Mouse (Mus musculus) heart, postnatal 0 days (tissue): Measurements from ENCODE around the gene Coro1c. TPM values are rescaled to one million over a fixed set of nuclear protein-coding genes. Genes with fewer than 3 reads are reported as not detected.
A peak's percentile ranks its signal among the peaks of the same experiment; 100 is the strongest.

Source experiments
- ATAC-seq: fragments of 200-750 bp; cut with Nextera tagmentation; 2 replicates; pipeline ENCODE4 v1.8.0; 2017; ENCODE audit warnings: low read depth, moderate number of reproducible peaks, moderate library complexity; ENCODE audit not compliant: insufficient read depth
- DNase-seq: peaks from one replicate; pipeline ENCODE4 v3.0.0-alpha.2; 2016; ENCODE audit warnings: low spot score
- H3K27ac ChIP-seq: fragments of 300-500 bp; sonication (generic); 2 replicates; pipeline ENCODE4 v1.5.1; 2014; ENCODE audit warnings: low read depth, mild to moderate bottlenecking
- H3K27me3 ChIP-seq: fragments of 300-500 bp; sonication (generic); 2 replicates; pipeline ENCODE4 v1.6.1; 2014; ENCODE audit warnings: low read length, mixed read lengths; ENCODE audit not compliant: control insufficient read depth, insufficient read depth
- H3K36me3 ChIP-seq: fragments of 300-500 bp; sonication (generic); replicated peaks from 2 replicates; pipeline ENCODE4 v1.6.1; 2014; ENCODE audit warnings: low read length, mixed read lengths; ENCODE audit not compliant: control insufficient read depth, insufficient read depth
- H3K4me1 ChIP-seq: fragments of 300-500 bp; sonication (generic); 2 replicates; pipeline ENCODE4 v1.6.1; 2014; ENCODE audit warnings: antibody characterized with exemption; ENCODE audit not compliant: control insufficient read depth, insufficient read depth
- H3K4me2 ChIP-seq: fragments of 300-500 bp; sonication (generic); 2 replicates; pipeline ENCODE4 v1.6.1; 2014; ENCODE audit warnings: low read depth, mild to moderate bottlenecking, low read length, moderate library complexity
- H3K4me3 ChIP-seq: fragments of 300-500 bp; sonication (generic); 2 replicates; pipeline ENCODE4 v1.5.1; 2014; ENCODE audit warnings: low read depth, low read length
- H3K9ac ChIP-seq: fragments of 300-500 bp; sonication (generic); replicated peaks from 2 replicates; pipeline ENCODE4 v1.6.1; 2014; ENCODE audit warnings: low read depth, low read length, mixed read lengths
- H3K9me3 ChIP-seq: fragments of 300-500 bp; sonication (generic); replicated peaks from 2 replicates; pipeline ENCODE4 v1.6.1; 2016; ENCODE audit warnings: low read length; ENCODE audit not compliant: control insufficient read depth
- CTCF ChIP-seq: IDR thresholded peaks from 2 replicates; pipeline ENCODE4 v1.5.1; 2016; ENCODE audit warnings: antibody characterized with exemption, control low read depth, low read depth
- EP300 ChIP-seq: IDR thresholded peaks from 2 replicates; pipeline ENCODE4 v1.6.1; 2016; ENCODE audit warnings: antibody characterized with exemption, low read depth
- WGBS: fragments of 180-500 bp; shearing (Covaris S2); extraction: QIAGEN DNeasy Blood & Tissue Kit; methylation state at CpG from one replicate; pipeline ENCODE4 v1.1.7; 2014; 5-methylcytosine and 5-hydroxymethylcytosine counted together
- polyA plus RNA-seq: library from polyadenylated mRNA; unstranded; fragments of >200 nt; fragmentation: Nextera tagmentation; extraction: Ambion mirVana; gene quantifications from 2 replicates; pipeline ENCODE4 v1.2.1, GENCODE M21; 2015
- total RNA-seq: library from RNA; depleted of rRNA; stranded (reverse); fragments of >200 nt; gene quantifications from 2 replicates; pipeline ENCODE4 v1.2.3, GENCODE M21; 2014; ENCODE audit warnings: low replicate concordance

Coro1c gene
- total and polyA plus RNA-seq, 2 experiments from 2014 or later, result 46.6 to 78.2 TPM

DNA sequence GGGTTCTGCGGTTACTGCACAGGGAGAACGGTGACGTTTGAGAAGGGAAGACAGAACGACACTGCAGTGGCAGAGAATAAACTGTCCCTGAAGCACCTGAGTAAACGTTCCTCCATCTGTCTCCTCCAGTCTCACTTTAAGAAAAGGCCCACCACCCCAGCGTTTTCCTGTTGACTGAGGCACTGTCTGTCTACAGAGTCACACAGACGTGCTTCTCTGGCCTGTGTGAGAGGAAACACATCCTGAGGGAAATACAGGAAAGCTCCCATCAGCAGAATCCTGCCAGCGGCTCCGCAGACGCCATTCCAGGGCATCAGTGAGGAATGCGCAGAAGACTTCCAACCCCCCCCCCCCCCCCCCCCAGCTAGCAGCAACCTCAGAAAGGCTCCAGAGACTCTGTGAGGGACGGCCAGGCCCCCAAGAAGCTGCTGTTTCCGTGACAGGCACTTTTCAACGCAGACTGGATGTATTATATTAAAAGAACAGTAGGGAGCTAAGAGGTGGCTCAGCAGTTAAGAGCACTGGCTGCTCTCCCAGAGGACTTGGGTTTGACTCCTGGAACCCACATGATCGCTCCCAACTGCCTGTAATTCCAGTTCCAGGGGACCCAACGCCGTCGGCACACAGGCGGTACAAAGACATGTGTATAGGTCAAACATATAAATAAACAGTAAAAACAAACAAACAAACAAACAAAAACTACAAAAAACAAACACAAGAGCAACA, 19.2 kb downstream of the Coro1c start:
- Histone ChIP-seq H3K27me3 (no peaks in the 10 kb centered on the region), H3K9me3 (no peaks in the 10 kb centered on the region), H3K27ac (peak overlapping the region; percentile 78), H3K4me3 (no peak overlapping the region), H3K9ac (no peak overlapping the region), H3K36me3 (no peaks in the 10 kb centered on the region; the same call in 1 of the 2 replicates), H3K4me1 (peaks cover 38% of the 10 kb centered on the region), H3K4me2 (peak overlapping the region; percentile 38)
- ATAC-seq, result peak; percentile 69
- TF ChIP-seq EP300 (0 out of 2 replicates have a peak, but pooled peaks have one; percentile 26), CTCF (no peak)
- DNase-seq, result peak; percentile 57
- 11% methylated on average over 19 of the region's 19 CpGs for WGBS

DNA sequence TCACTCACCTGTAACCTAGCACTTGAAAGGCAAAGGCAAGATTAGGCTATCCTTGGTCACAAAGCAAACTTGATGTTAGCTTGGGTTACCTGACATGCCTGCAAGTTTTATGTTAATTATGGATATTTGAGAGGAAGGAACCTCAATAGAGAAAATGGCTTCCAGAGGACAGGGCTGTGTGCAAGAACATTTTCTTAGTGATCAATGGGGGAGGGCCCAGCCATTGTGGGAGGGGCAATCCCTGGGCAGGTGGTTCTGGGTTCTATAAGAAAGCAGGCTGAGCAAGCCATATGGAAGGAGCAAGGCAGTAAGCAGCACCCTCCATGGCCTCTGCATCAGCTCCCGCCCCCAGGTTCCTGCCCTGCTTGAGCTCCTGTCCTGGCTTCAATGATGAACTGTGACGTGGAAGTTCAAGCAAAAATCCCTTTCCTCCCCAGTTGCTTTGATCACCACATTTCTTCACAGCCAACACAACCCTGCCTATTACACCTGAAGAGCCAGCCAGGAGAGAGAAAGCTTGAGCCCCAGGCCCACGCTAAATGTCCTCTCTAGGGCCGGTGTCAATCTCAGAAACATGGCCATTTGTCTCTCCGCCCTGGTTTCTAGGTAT, 20.3 kb downstream of the Coro1c start:
- H3K9ac ChIP-seq, result no peak overlapping the region
- H3K27me3 ChIP-seq, result no peaks in the 10 kb centered on the region
- TF ChIP-seq EP300, result no peak
- TF ChIP-seq CTCF, result no peak
- H3K36me3 ChIP-seq, result no peaks in the 10 kb centered on the region; the same call in 1 of the 2 replicates
- no peak overlapping the region for H3K4me3 ChIP-seq
- no peaks in the 10 kb centered on the region for H3K9me3 ChIP-seq
- 81% methylated on average over 5 of the region's 5 CpGs for WGBS
- DNase-seq (no peak), ATAC-seq (no peak)
- peaks cover 43% of the 10 kb centered on the region for H3K4me1 ChIP-seq
- H3K27ac ChIP-seq, result peak overlapping the region; percentile 78
- H3K4me2 ChIP-seq, result no peak overlapping the region

DNA sequence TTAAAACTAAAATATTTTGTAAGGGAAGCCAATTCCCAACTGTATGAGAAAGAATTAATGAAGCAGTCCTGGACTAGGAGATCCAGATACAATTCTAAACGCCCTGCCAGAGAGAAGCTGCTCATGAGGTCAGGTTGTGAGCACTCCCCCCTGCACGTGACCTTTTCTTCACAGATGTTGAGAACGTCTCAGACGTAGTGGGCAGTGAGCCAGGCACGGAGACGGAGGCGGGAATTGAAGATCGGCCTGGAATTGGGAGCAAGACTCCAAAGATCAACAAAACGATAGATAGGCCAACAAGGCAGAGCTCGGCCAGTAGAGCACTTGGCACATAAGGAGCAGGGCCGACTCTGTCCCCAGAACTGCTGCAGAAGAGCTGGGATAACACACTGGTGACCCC, 21.4 kb downstream of the Coro1c start:
- no peak overlapping the region for H3K27ac ChIP-seq
- H3K36me3 ChIP-seq, result no peaks in the 10 kb centered on the region; the same call in 1 of the 2 replicates
- ATAC-seq, result no peak
- no peak overlapping the region for H3K4me3 ChIP-seq
- peaks cover 50% of the 10 kb centered on the region for H3K4me1 ChIP-seq
- H3K4me2 ChIP-seq, result no peak overlapping the region
- no peaks in the 10 kb centered on the region for H3K9me3 ChIP-seq
- peak; percentile 48 for DNase-seq
- no peaks in the 10 kb centered on the region for H3K27me3 ChIP-seq
- H3K9ac ChIP-seq, result no peak overlapping the region
- WGBS, result 44% methylated on average over 11 of the region's 11 CpGs
- TF ChIP-seq EP300 (no peak), CTCF (no peak)

DNA sequence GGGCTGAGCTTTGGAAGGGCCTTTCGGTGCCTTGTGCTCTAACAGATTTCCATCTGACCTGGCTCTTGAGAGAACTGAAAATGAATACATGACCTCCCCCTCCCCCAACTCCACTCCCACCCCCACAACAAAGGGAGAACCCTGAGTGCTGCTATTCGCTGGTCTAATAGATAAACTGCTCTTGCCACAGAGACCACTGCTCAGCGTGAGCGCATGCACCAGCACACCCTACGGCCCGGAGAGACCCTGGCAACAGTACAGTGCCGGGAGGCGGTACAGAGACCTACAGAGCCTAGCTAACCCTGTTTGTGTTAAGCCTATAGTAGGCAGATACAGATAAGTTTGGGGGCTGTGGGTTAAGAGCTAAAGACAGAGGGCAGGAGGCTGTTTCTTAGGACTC, 22.9 kb downstream of the Coro1c start:
- peaks cover 42% of the 10 kb centered on the region for H3K4me1 ChIP-seq
- H3K36me3 ChIP-seq, result peaks cover 12% of the 10 kb centered on the region
- H3K9me3 ChIP-seq, result no peaks in the 10 kb centered on the region
- TF ChIP-seq CTCF, result no peak
- no peak for TF ChIP-seq EP300
- 64% methylated on average over 8 of the region's 8 CpGs for WGBS
- H3K4me2 ChIP-seq, result no peak overlapping the region
- DNase-seq, result no peak
- no peak for ATAC-seq
- H3K9ac ChIP-seq, result no peak overlapping the region
- H3K27me3 ChIP-seq, result no peaks in the 10 kb centered on the region
- H3K4me3 ChIP-seq, result no peak overlapping the region
- H3K27ac ChIP-seq, result no peak overlapping the region

DNA sequence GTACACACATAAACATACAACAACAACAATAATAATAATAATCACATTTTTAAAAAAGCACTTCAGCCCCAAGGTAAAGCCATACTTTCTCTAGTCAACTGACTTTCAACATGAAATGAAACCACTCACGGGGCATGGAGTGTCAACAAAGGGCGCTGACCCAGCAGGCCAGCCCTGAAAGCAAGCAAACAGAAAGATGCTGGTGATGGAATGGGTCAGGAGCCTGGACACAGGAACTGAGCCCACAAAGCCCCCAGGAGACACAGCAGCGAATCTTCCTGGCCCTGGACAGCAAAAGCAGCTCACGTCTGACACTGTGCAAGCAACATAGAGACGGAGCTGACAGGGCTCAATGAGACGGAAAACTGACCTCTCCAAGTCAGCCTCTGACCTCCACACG, 23.8 kb downstream of the Coro1c start:
- 78% methylated on average over 7 of the region's 7 CpGs for WGBS
- H3K27ac ChIP-seq, result no peak overlapping the region
- peaks cover 36% of the 10 kb centered on the region for H3K4me1 ChIP-seq
- no peaks in the 10 kb centered on the region for H3K9me3 ChIP-seq
- ATAC-seq, result no peak
- no peak overlapping the region for H3K9ac ChIP-seq
- no peaks in the 10 kb centered on the region for H3K27me3 ChIP-seq
- no peak for TF ChIP-seq EP300
- TF ChIP-seq CTCF, result no peak
- no peak overlapping the region for H3K4me3 ChIP-seq
- peaks cover 19% of the 10 kb centered on the region for H3K36me3 ChIP-seq
- no peak for DNase-seq
- no peak overlapping the region for H3K4me2 ChIP-seq
